Mouse (Mus musculus) ES-Bruce4 (cell line): ENCODE data around the gene Os9.

Experiments
- CTCF ChIP-seq: IDR thresholded peaks from one replicate; pipeline ENCODE4 v1.8.1; 2011; ENCODE audit warnings: low read depth, low read length
- EP300 ChIP-seq: IDR thresholded peaks from 2 replicates; pipeline ENCODE4 v1.6.1; 2011; ENCODE audit warnings: low read depth, low read length; ENCODE audit not compliant: insufficient read depth
- POLR2A ChIP-seq: IDR thresholded peaks from one replicate; pipeline ENCODE4 v1.8.1; 2011; ENCODE audit warnings: low read length; ENCODE audit not compliant: insufficient read depth

DNA sequence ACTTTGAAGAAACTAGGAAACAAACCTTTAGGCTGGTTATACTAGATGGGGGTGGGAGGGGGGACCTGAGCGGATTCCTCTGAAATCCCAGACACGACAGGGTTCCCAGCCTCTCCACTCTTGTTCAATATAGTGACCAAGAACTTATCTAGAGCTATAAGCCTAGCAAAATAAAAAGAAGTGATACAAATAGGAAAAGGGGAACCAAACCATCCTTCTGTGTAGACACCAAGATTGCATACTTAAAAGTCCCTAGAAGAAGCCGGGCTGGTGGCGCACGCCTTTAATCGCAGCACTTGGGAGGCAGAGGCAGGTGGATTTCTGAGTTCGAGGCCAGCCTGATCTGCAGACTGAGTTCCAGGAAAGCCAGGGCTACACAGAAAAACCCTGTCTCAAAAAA is 32.4 kb upstream of the Os9 start:
- TF ChIP-seq CTCF (no peak), EP300 (no peak), POLR2A (no peak)
